Mouse (Mus musculus): ENCODE results near the gene Rpa3. TPM values are rescaled to one million over a fixed set of nuclear protein-coding genes. Genes with fewer than 3 reads are reported as not detected.

Rpa3 gene
- polyA plus RNA-seq (2012; ENCODE audit: insufficient read depth, low replicate concordance) = 3.9 TPM in 1 of 2 replicates, not detected in the other

- Histone ChIP-seq H3K27me3 (replicated peaks) (no peaks in the 10 kb centered on the region), H3K9me3 (no peaks in the 10 kb centered on the region), H3K4me1 (peaks cover 8% of the 10 kb centered on the region; the same call in 1 of the 2 replicates), H3K4me3 (replicated peaks) (peak within 1 kb of the TSS; percentile 100), H3K36me3 (replicated peaks; ENCODE audit: low read length) (peaks cover 17% of the 10 kb centered on the region)
- TF ChIP-seq GATA1 (IDR thresholded peaks at IDR 0.05; ENCODE audit: borderline replicate concordance, low read length) (no peak), FLI1 (IDR thresholded peaks at IDR 0.05; ENCODE audit: low read length) (peak; percentile 76; the same call in 1 of the 2 replicates)
These were observed at the start of gene Rpa3, which contains the start of the genes Umad1 and Gm45062 for GRCm38 (mm10) chr6:8259004-8259666. Gene Rpa3, minus strand, starts transcription at chr6:8259173. Gene Umad1, plus strand, starts transcription at chr6:8259288. Gene Gm45062, plus strand, starts transcription at chr6:8259450.

GRCm38 (mm10) chr6:8307878-8308775 lies 49.2 kb upstream of the Rpa3 start:
- TF ChIP-seq FLI1 (IDR thresholded peaks at IDR 0.05; ENCODE audit: low read length) = no peak
- TF ChIP-seq GATA1 (IDR thresholded peaks at IDR 0.05; ENCODE audit: borderline replicate concordance, low read length) = no peak
- no peak overlapping the region for H3K4me3 ChIP-seq (replicated peaks)
- peaks cover 4% of the 10 kb centered on the region for H3K4me1 ChIP-seq
- H3K9me3 ChIP-seq = no peaks in the 10 kb centered on the region
- no peaks in the 10 kb centered on the region for H3K36me3 ChIP-seq (replicated peaks; ENCODE audit: low read length)
- H3K27me3 ChIP-seq (replicated peaks) = no peaks in the 10 kb centered on the region

GRCm38 (mm10) chr6:8299066-8299863 lies 40.3 kb upstream of the Rpa3 start:
- Histone ChIP-seq H3K36me3 (replicated peaks; ENCODE audit: low read length) (peaks cover 4% of the 10 kb centered on the region), H3K27me3 (replicated peaks) (no peaks in the 10 kb centered on the region), H3K4me1 (no peaks in the 10 kb centered on the region), H3K4me3 (replicated peaks) (no peak overlapping the region), H3K9me3 (no peaks in the 10 kb centered on the region)
- no peak for TF ChIP-seq FLI1 (IDR thresholded peaks at IDR 0.05; ENCODE audit: low read length)

GRCm38 (mm10) chr6:8294048-8294784 lies 35.2 kb upstream of the Rpa3 start:
- Histone ChIP-seq H3K36me3 (replicated peaks; ENCODE audit: low read length) (peaks cover 12% of the 10 kb centered on the region), H3K4me3 (replicated peaks) (no peak overlapping the region), H3K27me3 (replicated peaks) (no peaks in the 10 kb centered on the region), H3K9me3 (no peaks in the 10 kb centered on the region), H3K4me1 (no peaks in the 10 kb centered on the region)
- no peak for TF ChIP-seq FLI1 (IDR thresholded peaks at IDR 0.05; ENCODE audit: low read length)
- TF ChIP-seq GATA1 (IDR thresholded peaks at IDR 0.05; ENCODE audit: borderline replicate concordance, low read length) = no peak

- Histone ChIP-seq H3K27me3 (replicated peaks) (no peaks in the 10 kb centered on the region), H3K9me3 (no peaks in the 10 kb centered on the region), H3K36me3 (replicated peaks; ENCODE audit: low read length) (peaks cover 23% of the 10 kb centered on the region), H3K4me3 (replicated peaks) (no peak overlapping the region), H3K4me1 (peaks cover 8% of the 10 kb centered on the region; the same call in 1 of the 2 replicates)
- TF ChIP-seq GATA1 (IDR thresholded peaks at IDR 0.05; ENCODE audit: borderline replicate concordance, low read length) (no peak), FLI1 (IDR thresholded peaks at IDR 0.05; ENCODE audit: low read length) (no peak)
These were observed 30.0 kb upstream of the Rpa3 start for GRCm38 (mm10) chr6:8288755-8289580.

- Histone ChIP-seq H3K4me1 (peaks cover 12% of the 10 kb centered on the region; the same call in 1 of the 2 replicates), H3K4me3 (replicated peaks) (no peak overlapping the region), H3K36me3 (replicated peaks; ENCODE audit: low read length) (peaks cover 16% of the 10 kb centered on the region), H3K9me3 (no peaks in the 10 kb centered on the region), H3K27me3 (replicated peaks) (no peaks in the 10 kb centered on the region)
- TF ChIP-seq FLI1 (IDR thresholded peaks at IDR 0.05; ENCODE audit: low read length) = no peak
- TF ChIP-seq GATA1 (IDR thresholded peaks at IDR 0.05; ENCODE audit: borderline replicate concordance, low read length) = no peak
These were observed 27.2 kb upstream of the Rpa3 start for GRCm38 (mm10) chr6:8286146-8286545.

- Histone ChIP-seq H3K4me1 (peaks cover 12% of the 10 kb centered on the region; the same call in 1 of the 2 replicates), H3K27me3 (replicated peaks) (no peaks in the 10 kb centered on the region), H3K36me3 (replicated peaks; ENCODE audit: low read length) (peaks cover 16% of the 10 kb centered on the region), H3K4me3 (replicated peaks) (no peak overlapping the region), H3K9me3 (no peaks in the 10 kb centered on the region)
- TF ChIP-seq FLI1 (IDR thresholded peaks at IDR 0.05; ENCODE audit: low read length) (no peak), GATA1 (IDR thresholded peaks at IDR 0.05; ENCODE audit: borderline replicate concordance, low read length) (no peak)
These were observed 26.5 kb upstream of the Rpa3 start for GRCm38 (mm10) chr6:8285401-8285960.

- peaks cover 11% of the 10 kb centered on the region; the same call in 1 of the 2 replicates for H3K4me1 ChIP-seq
- H3K36me3 ChIP-seq (replicated peaks; ENCODE audit: low read length) = peaks cover 29% of the 10 kb centered on the region
- TF ChIP-seq GATA1 (IDR thresholded peaks at IDR 0.05; ENCODE audit: borderline replicate concordance, low read length) (no peak), FLI1 (IDR thresholded peaks at IDR 0.05; ENCODE audit: low read length) (no peak)
- no peak overlapping the region for H3K4me3 ChIP-seq (replicated peaks)
- H3K27me3 ChIP-seq (replicated peaks) = no peaks in the 10 kb centered on the region
- no peaks in the 10 kb centered on the region for H3K9me3 ChIP-seq
These were observed 24.3 kb upstream of the Rpa3 start for GRCm38 (mm10) chr6:8283255-8283654.
